9 mouse cellular contexts compared by ENCODE assay signal in genomic region chr17:34133289-34133688, GRCm38 (mm10). TPM values are rescaled to one million over a fixed set of nuclear protein-coding genes. Genes with fewer than 3 reads are reported as not detected.
DNase-seq lines count a peak whose midpoint lies in the region; ATAC-seq and TF ChIP-seq lines count a peak whose summit lies in the region.
"Had no signal": no experiment of that assay in that cellular context is flagged by ENCODE, and none has a peak within 500 bp of the region (broad histone marks: within the 10 kb centered on the region; RNA-seq: fewer than 3 reads in every experiment).

No protein-coding gene starts in this region.

- H3K4me3 ChIP-seq in kidney, postnatal 0 days (replicated peaks; ENCODE audit: low read depth, low read length), result no peak overlapping the region
- H3K4me3 ChIP-seq: lung, embryonic 15.5 days had no signal

- ATAC-seq in kidney, postnatal 0 days (replicated peaks; ENCODE audit: low FRiP score, low read depth), result no peak; the same call in 1 of the 2 replicates

- H3K36me3 ChIP-seq in kidney, postnatal 0 days (ENCODE audit: insufficient read depth, low read length), result no peaks in the 10 kb centered on the region
- H3K36me3 ChIP-seq: lung, embryonic 15.5 days had no signal

- no peak overlapping the region for H3K9ac ChIP-seq in kidney, postnatal 0 days (ENCODE audit: low read depth, low read length)
- H3K9ac ChIP-seq: lung, embryonic 15.5 days had no signal

- no peak overlapping the region for H3K4me2 ChIP-seq in kidney, postnatal 0 days (ENCODE audit: low read length)
- H3K4me2 ChIP-seq: lung, embryonic 15.5 days had no signal

- 71% methylated on average over 11 of the region's 11 CpGs for WGBS in kidney, postnatal 0 days

- no peak for DNase-seq in kidney, postnatal 0 days (ENCODE audit: low spot score)
- DNase-seq in kidney, postnatal 14 days, result no peak
- DNase-seq in retina, postnatal 1 day, result peak; percentile 30
- no peak for DNase-seq in retina, embryonic 14.5 days (ENCODE audit: low spot score)
- DNase-seq in ZHBTc4 (ENCODE audit: low read depth, low spot score), result peak; percentile 43
- DNase-seq in testis, postnatal 10 days (ENCODE audit: low spot score), result peak; percentile 57
- DNase-seq in c-Kit-positive CD71-positive TER-119-positive erythroid progenitor cells, embryonic 14.5 days (ENCODE audit: low spot score), result no peak
- DNase-seq: kidney, adult 18-20 months had no signal

- H3K27me3 ChIP-seq in kidney, postnatal 0 days (ENCODE audit: insufficient read depth, low read length), result no peaks in the 10 kb centered on the region

- no peak overlapping the region for H3K27ac ChIP-seq in kidney, postnatal 0 days
- H3K27ac ChIP-seq: lung, embryonic 15.5 days had no signal

- H3K9me3 ChIP-seq in kidney, postnatal 0 days (replicated peaks; ENCODE audit: low read length), result no peaks in the 10 kb centered on the region
- H3K9me3 ChIP-seq: lung, embryonic 15.5 days had no signal

- H3K4me1 ChIP-seq in kidney, postnatal 0 days (replicated peaks; ENCODE audit: insufficient read depth, low read length), result peaks cover 11% of the 10 kb centered on the region; the same call in 1 of the 2 replicates

- TF ChIP-seq CTCF in kidney, postnatal 0 days (IDR thresholded peaks at IDR 0.05; ENCODE audit: low read depth), result peak; percentile 63

RNA-seq across cellular contexts. Expression of gene H2-DMb2, which starts 9.8 kb away (rescaled TPM):
- polyA plus RNA-seq in kidney, postnatal 0 days (2015; fragmentation: Nextera tagmentation; extraction: Ambion mirVana), result 15.3 and 19.4 TPM in 2 replicates

RNA-seq across cellular contexts. Expression of gene Brd2, which starts 10.9 kb away (rescaled TPM):
- polyA plus RNA-seq in kidney, postnatal 0 days (2015; fragmentation: Nextera tagmentation; extraction: Ambion mirVana), result 90.2 and 100 TPM in 2 replicates

RNA-seq across cellular contexts. Expression of gene H2-DMa, which starts 13.9 kb away (rescaled TPM):
- polyA plus RNA-seq in kidney, postnatal 0 days (2015; fragmentation: Nextera tagmentation; extraction: Ambion mirVana), result 18.6 and 20.6 TPM in 2 replicates

RNA-seq across cellular contexts. Expression of gene H2-DMb1, which starts 19.6 kb away (rescaled TPM):
- polyA plus RNA-seq in kidney, postnatal 0 days (2015; fragmentation: Nextera tagmentation; extraction: Ambion mirVana), result 12.9 and 13.5 TPM in 2 replicates

RNA-seq across cellular contexts. Expression of gene H2-Oa, which starts 41.1 kb away (rescaled TPM):
- polyA plus RNA-seq in kidney, postnatal 0 days (2015; fragmentation: Nextera tagmentation; extraction: Ambion mirVana), result 0.83 and 0.95 TPM in 2 replicates

Comparison
In these comparisons a context has a peak if more than half of its experiments do, and no peak if none do; other contexts are left out.
1. DNase-seq: peak in retina, postnatal 1 day (single experiment), ZHBTc4 (single experiment) and testis, postnatal 10 days (single experiment); none in kidney, postnatal 0 days (single experiment), kidney, postnatal 14 days (single experiment), retina, embryonic 14.5 days (single experiment) and c-Kit-positive CD71-positive TER-119-positive erythroid progenitor cells, embryonic 14.5 days (single experiment).